In genomic region chr14:121244104-121244503, GRCm38 (mm10) we compare ENCODE assay signal across 13 mouse cellular contexts.
"Had no signal": no experiment of that assay in that cellular context is flagged by ENCODE, and none has a peak within 500 bp of the region (broad histone marks: within the 10 kb centered on the region; RNA-seq: fewer than 3 reads in every experiment).

No protein-coding gene starts in this region.

- H3K4me2 ChIP-seq: liver, embryonic 11.5 days; liver, embryonic 15.5 days; midbrain, embryonic 13.5 days; neural tube, embryonic 12.5 days had no signal

- H3K4me3 ChIP-seq: left cerebral cortex, adult 2 months; limb, embryonic 10.5 days; liver, embryonic 15.5 days; midbrain, embryonic 13.5 days; neural tube, embryonic 12.5 days had no signal

- H3K27me3 ChIP-seq: liver, embryonic 15.5 days; midbrain, embryonic 13.5 days; neural tube, embryonic 12.5 days had no signal

- H3K4me1 ChIP-seq: neural tube, embryonic 12.5 days had no signal

- ATAC-seq: lung, postnatal 0 days; midbrain, embryonic 13.5 days had no signal

- DNase-seq: kidney, postnatal 36 days; lung, adult 2 months; lung, postnatal 36 days; thymus, adult 2 months; thymus, postnatal 36 days had no signal

- H3K27ac ChIP-seq: kidney, postnatal 0 days; left cerebral cortex, adult 2 months; limb, embryonic 10.5 days; liver, embryonic 15.5 days; midbrain, embryonic 13.5 days; neural tube, embryonic 12.5 days had no signal

- H3K9ac ChIP-seq: liver, embryonic 15.5 days; midbrain, embryonic 13.5 days; neural tube, embryonic 12.5 days had no signal

- H3K9me3 ChIP-seq: limb, embryonic 10.5 days; liver, embryonic 15.5 days; midbrain, embryonic 13.5 days; neural tube, embryonic 12.5 days had no signal
